Mouse (Mus musculus) cerebellum, adult 2 months (tissue): ENCODE measurements at regions not wholly inside any gene's neighbourhood (a gene's known extent, or its start where the extent isn't known, plus 50 kb on each side); places are given as distances from the start of the nearest gene placed in this dataset.

Source experiments
- DNase-seq, 2 experiments: peaks; one replicate each; pipeline ENCODE4 v3.0.0; 2021
- H3K27ac ChIP-seq: fragments of 200-500 bp; 2 replicates; pipeline ENCODE4 v1.5.1; 2012; ENCODE audit warnings: low read length, control low read depth, inconsistent platforms; ENCODE audit not compliant: insufficient read depth
- H3K27me3 ChIP-seq: fragments of 200-500 bp; 2 replicates; pipeline ENCODE4 v1.6.1; 2012; ENCODE audit warnings: inconsistent platforms, mild to moderate bottlenecking, low read length, moderate library complexity; ENCODE audit not compliant: control insufficient read depth, insufficient read depth
- H3K4me1 ChIP-seq: fragments of 200-500 bp; 2 replicates; pipeline ENCODE4 v1.6.1; 2011; ENCODE audit warnings: low read length; ENCODE audit not compliant: control insufficient read depth, insufficient read depth
- H3K4me3 ChIP-seq: fragments of 200-500 bp; replicated peaks from 2 replicates; pipeline ENCODE3; 2011; ENCODE audit warnings: mild to moderate bottlenecking, low read depth, low read length, control low read depth; ENCODE audit not compliant: insufficient read depth
- CTCF ChIP-seq: fragments of 200-500 bp; IDR thresholded peaks from 2 replicates; pipeline ENCODE4 v1.5.1; 2011; ENCODE audit warnings: low read depth, mild to moderate bottlenecking, control low read depth, low read length, moderate library complexity, borderline replicate concordance; ENCODE audit not compliant: insufficient read depth
- POLR2A ChIP-seq: fragments of 200-500 bp; IDR thresholded peaks from 2 replicates; pipeline ENCODE4 v1.6.1; 2011; ENCODE audit warnings: low read length, control low read depth, borderline replicate concordance; ENCODE audit not compliant: insufficient read depth
- WGBS: fragments of 180-500 bp; shearing (Covaris S2); methylation state at CpG from one replicate; pipeline ENCODE4 v1.1.7; 2018; 5-methylcytosine and 5-hydroxymethylcytosine counted together

GRCm38 (mm10) chr4:89053606-89054005 is 83.3 kb upstream of the Mtap start:
- WGBS, result 80% methylated on average over 6 of the region's 6 CpGs
- H3K27me3 ChIP-seq, result no peaks in the 10 kb centered on the region
- H3K27ac ChIP-seq, result no peak overlapping the region
- no peaks in the 10 kb centered on the region for H3K4me1 ChIP-seq
- TF ChIP-seq POLR2A (no peak), CTCF (no peak)
- no peak overlapping the region for H3K4me3 ChIP-seq
- DNase-seq, result no peak

- Histone ChIP-seq H3K27me3 (no peaks in the 10 kb centered on the region), H3K27ac (no peak overlapping the region), H3K4me1 (no peaks in the 10 kb centered on the region), H3K4me3 (no peak overlapping the region)
- no peak for TF ChIP-seq POLR2A
- no peak for TF ChIP-seq CTCF
- 64% methylated on average over 5 of the region's 5 CpGs for WGBS
- DNase-seq, result no peak
Measured at GRCm38 (mm10) chr4:89051897-89052296, 85.0 kb upstream of the Mtap start.

- Histone ChIP-seq H3K4me1 (no peaks in the 10 kb centered on the region), H3K27ac (no peak overlapping the region), H3K27me3 (no peaks in the 10 kb centered on the region), H3K4me3 (no peak overlapping the region)
- DNase-seq, result no peak
- WGBS, result 91% methylated on average over 4 of the region's 4 CpGs
- no peak for TF ChIP-seq CTCF
- TF ChIP-seq POLR2A, result no peak
Measured at GRCm38 (mm10) chr4:89050551-89051199, 86.2 kb upstream of the Mtap start.

- Histone ChIP-seq H3K4me3 (no peak overlapping the region), H3K27me3 (no peaks in the 10 kb centered on the region), H3K27ac (no peak overlapping the region), H3K4me1 (no peaks in the 10 kb centered on the region)
- TF ChIP-seq POLR2A, result no peak
- 78% methylated on average over 7 of the region's 7 CpGs for WGBS
- DNase-seq, result no peak
Measured at GRCm38 (mm10) chr4:89049592-89050440, 87.1 kb upstream of the Mtap start.

- Histone ChIP-seq H3K4me1 (no peaks in the 10 kb centered on the region), H3K27me3 (no peaks in the 10 kb centered on the region), H3K4me3 (no peak overlapping the region), H3K27ac (no peak overlapping the region)
- TF ChIP-seq POLR2A, result no peak
- TF ChIP-seq CTCF, result no peak
- DNase-seq, result no peak
Measured at GRCm38 (mm10) chr4:89044516-89044915, 92.4 kb upstream of the Mtap start.

GRCm38 (mm10) chr4:89043982-89044381 is 92.9 kb upstream of the Mtap start:
- TF ChIP-seq CTCF (no peak), POLR2A (no peak)
- WGBS, result 65% methylated on average over 1 of the region's 1 CpGs
- Histone ChIP-seq H3K27ac (no peak overlapping the region), H3K27me3 (no peaks in the 10 kb centered on the region), H3K4me1 (no peaks in the 10 kb centered on the region), H3K4me3 (no peak overlapping the region)
- no peak for DNase-seq

- Histone ChIP-seq H3K27ac (no peak overlapping the region), H3K4me3 (no peak overlapping the region), H3K27me3 (no peaks in the 10 kb centered on the region), H3K4me1 (no peaks in the 10 kb centered on the region)
- DNase-seq, result peak; percentile 13 to 50
- TF ChIP-seq CTCF, result no peak
- TF ChIP-seq POLR2A, result no peak
- 2% methylated on average over 5 of the region's 5 CpGs for WGBS
Measured at GRCm38 (mm10) chr4:89040856-89041255, 96.1 kb upstream of the Mtap start.

GRCm38 (mm10) chr4:89038906-89039305 is 98.0 kb upstream of the Mtap start:
- no peak for DNase-seq
- WGBS, result 81% methylated on average over 5 of the region's 5 CpGs
- no peak overlapping the region for H3K4me3 ChIP-seq
- no peak overlapping the region for H3K27ac ChIP-seq
- TF ChIP-seq POLR2A (no peak), CTCF (no peak)
- no peaks in the 10 kb centered on the region for H3K27me3 ChIP-seq
- H3K4me1 ChIP-seq, result no peaks in the 10 kb centered on the region
